Mouse (Mus musculus) ES-Bruce4 (cell line): ENCODE measurements around the gene Galnt16.

Source experiments
- CTCF ChIP-seq: IDR thresholded peaks from one replicate; pipeline ENCODE4 v1.8.1; 2011; ENCODE audit warnings: low read depth, low read length
- POLR2A ChIP-seq: IDR thresholded peaks from one replicate; pipeline ENCODE4 v1.8.1; 2011; ENCODE audit warnings: low read length; ENCODE audit not compliant: insufficient read depth

DNA sequence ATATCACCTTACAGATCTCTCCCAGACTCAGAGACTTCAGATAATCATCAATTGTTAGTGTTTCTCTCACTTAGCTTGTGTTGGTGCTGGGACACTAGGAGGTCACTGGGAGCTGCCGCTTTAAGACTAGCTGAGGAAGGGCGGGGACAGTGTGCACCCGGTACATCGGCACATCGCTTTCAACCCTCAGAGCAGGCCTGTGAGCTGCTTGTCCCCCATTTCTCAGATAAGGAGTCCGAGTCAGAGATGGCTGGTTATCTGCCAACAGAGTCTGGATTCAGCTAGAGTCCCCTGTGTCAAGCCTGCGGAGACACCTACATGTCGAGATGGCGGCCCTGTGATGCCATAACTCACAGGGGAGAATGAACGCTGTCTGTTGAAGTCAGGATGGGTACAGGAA is 13.5 kb downstream of the Galnt16 start:
- TF ChIP-seq CTCF (no peak), POLR2A (no peak)
